Mouse (Mus musculus) urinary bladder, adult 18-20 months (tissue): ENCODE data around the gene Mfsd6l.

Experiments
- DNase-seq, 2 experiments: peaks; one replicate each; pipeline ENCODE4 v3.0.0; 2022; ENCODE audit warnings: low spot score in 2 of 2, mixed read lengths in 2 of 2

Mfsd6l gene

DNA sequence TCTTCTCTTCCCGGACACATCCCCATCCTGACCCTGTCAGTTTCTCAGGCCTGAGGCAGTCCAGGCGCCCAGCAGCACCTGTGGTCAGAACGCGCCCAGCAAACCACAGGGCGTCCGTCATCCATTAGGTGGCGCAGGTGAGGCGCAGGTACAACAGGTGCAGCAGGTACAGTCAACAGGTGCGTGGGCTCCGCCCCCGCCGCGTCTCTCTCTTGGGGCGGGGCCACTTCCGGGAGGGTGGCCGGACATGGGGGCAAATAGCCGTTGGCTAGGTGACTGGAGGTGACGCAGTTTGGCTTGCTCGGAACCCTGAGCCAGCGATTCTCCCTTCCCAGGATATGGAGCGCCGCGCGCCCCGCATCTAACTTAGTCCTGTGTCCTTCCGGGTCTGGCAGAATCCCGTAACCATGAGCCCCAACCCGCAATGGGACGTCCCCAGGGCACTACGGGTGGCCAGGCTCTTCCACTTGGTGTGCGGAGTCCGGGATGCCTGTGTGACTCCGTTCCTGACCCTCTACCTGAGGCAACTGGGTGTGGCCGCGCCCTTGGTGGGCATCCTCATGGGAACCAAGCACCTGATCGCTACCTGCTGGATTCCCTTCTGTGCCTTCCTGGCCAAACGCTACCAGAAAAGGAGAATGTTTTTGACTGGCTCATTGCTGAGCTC lies at the start of gene Mfsd6l:
Gene Mfsd6l (plus strand): TSS at position 269 of the 667 bp plus-strand sequence.
- DNase-seq, result peak; percentile 61 to 79

DNA sequence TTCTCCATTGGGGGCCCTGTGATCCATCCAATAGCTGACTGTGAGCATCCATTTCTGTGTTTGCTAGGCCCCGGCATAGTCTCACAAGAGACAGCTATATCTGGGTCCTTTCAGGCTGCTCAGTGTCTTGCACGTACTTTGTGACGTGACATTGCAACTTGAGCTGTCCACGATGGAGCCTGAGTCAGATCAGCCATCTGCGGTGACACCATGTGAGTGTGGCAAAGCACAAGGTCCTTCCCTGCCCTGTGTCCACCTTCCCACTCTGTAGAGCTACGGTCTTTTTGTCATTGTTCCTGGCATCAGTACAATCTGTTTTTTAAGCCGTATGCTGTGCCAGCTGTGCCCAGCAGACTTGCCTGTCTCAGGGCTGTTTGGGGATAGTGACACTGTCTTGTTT lies 48.7 kb upstream of the Mfsd6l start:
- no peak for DNase-seq

DNA sequence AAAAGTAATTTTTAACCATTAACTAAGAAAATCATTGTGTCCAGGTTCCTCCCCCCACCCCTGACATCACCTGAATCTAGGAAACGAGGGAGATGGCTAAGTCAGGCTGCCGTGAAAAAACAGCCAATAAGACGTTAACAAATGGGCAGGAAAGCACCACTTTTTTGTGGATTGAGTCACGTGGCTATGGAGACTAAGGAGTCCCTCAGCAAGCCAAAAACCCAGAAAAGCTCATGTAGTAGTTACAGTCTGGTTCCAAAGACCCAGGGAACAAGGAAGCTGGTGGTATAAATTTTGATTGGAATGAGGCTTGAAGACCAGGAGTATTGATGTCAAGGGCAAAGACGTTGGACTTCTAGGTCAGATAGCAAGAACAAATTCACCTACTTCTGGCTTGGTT lies 47.4 kb upstream of the Mfsd6l start:
- DNase-seq, result no peak

DNA sequence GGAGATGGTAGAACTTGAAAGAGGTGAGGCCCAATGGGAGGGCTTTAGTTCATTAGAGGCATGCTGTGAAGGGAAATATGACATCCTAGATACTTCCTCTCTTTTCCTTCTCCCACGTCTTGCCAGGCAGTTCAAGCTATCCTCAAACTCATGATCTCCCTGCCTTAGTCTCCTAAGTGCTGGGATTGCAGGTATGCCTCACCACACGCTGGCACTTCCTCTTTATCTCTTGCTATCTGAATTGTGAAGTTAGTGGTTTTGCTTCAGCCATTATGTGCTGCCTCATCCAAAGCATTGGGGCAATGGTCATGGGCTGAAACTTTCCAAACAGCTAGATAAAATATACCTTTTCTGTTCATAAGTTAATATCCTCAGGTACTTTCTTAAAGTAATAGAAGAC lies 46.8 kb upstream of the Mfsd6l start:
- DNase-seq, result no peak

DNA sequence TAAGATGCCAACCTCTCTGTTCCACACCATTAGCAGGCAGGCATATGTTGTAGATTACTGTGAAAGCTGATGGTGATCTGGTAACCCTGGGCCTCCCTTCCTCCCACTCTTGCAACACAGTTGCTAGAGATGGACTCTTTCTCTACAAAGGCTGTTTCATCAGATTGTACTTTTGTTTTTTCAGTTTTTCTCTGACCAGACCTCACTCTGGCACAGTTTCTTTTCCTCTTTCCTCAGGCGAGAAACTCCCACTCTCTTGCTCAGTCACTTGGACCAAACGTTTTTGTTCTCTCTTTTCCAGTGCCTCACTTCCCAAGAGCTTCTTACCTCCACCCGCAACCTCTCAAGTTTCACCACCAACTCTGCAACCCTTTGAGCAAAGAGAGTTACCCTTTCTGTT lies 42.0 kb upstream of the Mfsd6l start:
- no peak for DNase-seq

DNA sequence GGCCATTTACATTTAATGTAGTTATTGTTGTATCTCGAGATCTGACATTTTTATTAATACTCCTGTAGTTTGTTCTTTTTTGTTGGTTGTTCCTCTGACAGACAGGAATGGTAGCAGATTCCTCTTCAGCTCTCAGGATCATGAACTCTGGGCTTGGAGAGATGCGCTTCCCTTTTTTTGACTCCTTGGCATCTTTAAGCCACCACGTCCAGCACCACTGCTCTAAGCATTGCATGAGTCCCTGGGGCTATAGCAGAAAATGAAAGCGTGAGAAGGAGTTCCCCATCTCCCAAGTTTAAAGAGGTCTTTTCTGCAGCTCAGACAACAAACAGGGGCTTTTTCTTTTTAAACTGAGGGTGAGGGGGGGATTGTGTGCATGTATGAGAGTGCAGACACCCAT lies 36.6 kb upstream of the Mfsd6l start:
- DNase-seq, result no peak

DNA sequence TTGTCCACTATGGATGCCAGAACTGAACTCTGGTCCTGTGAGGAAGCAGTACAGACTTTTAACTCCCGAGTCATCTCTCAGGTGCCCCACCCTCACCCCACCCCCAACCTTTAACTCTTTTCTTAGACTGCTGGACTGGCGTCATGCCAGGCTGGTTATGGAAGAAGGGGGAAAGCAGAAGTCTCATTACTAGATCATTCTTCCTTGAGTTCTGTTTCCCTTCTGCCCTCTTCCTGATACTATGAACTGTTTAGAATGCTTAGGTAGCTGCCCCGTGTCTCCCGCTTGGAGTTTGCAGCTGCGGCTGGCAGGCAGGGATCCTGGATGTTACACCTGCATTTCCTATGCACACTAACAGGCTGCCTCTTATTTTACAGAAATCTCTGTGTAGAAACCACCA lies 36.2 kb upstream of the Mfsd6l start:
- DNase-seq, result no peak

DNA sequence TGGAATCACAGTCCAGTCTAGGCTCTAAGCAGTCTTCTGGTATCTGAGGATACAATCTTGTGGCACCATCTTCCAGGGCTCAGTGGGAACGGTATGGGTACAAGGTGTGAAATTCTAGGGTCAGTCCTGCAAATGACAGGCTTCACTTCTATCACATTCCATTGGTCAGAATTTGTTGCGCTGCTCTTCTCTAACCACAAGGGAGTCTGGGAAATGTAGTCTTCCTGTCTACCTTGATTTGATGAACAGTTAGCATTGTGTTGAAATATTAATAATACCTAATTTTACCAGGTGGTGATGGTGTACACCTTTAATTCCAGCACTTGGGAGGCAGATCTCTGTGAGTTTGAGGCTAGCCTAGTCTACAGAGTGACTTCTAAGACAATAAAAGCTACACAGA lies 35.5 kb upstream of the Mfsd6l start:
- no peak for DNase-seq

DNA sequence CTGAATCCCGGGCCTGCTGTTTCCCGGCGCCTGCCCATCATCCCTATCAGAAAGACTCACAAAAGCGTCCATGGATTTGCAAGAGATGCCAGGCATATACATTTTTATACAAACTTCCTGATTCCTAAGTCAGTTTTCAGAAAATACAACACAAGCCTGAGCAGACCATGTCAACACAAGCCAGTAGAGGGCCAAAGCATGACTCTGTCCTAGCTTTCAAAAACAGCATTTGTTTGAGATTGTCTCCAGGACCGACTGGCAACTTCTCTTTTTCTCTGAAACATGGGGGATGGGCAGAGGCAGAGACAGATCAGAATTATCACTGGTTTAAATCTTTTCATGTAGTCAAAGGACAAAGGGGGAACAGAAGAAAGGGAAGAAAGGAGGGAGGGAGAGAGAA lies 34.6 kb upstream of the Mfsd6l start:
- DNase-seq, result no peak

DNA sequence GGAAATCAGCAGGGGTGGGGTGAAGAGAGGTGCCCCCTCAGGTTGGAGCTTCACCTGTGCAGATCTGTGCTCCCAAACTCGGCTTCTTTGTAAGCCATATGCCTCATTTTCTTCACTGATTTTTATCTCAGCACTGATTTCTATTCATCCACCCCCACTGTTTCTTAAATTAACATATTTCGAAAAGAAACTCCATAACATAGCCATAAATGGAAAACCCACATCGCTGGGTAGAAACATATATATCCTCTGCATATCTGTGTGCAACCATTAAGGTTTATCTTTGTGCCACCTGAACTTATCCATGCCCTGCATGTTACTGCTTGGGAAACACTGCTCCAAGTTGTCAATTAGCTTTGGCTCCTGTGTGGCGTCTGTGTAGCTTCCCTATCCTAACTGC lies 29.5 kb upstream of the Mfsd6l start:
- DNase-seq, result no peak

DNA sequence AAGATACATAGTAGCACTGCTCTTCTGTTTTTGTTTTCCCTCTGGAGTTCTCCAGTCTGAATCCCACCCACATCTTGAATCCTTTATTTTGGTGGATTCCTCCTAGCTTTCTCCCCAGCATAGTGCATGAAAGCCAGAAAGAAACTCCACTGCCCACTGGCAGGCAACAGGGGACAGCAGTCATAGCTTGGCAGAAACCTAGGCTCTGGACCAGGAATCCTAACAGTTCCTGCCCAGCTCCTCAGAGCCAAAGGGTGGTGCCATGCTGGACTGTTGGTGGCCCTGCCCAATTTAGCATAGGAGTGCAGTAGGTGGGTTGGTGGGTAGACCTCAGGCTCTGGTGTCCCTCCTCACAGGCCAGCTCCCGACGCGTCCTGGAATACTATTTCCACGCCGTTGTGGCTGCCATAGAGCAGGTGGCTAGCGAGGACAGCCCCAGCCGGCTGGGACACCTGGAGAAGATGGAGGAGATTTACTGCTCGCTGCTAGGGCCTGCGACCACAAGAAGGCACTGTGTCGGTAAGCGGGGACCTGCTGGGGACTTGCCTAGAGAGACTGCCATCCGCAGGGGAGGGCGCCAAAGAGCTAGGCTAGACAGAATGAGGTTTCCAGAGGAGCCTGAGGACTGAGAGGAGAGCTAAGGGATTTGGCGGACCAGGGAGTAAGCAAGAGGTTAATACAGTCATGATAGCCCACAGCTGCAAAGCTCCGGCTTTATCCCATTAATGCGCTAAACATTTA lies 24.8 kb upstream of the Mfsd6l start:
- DNase-seq, result peak; percentile 22 to 28

DNA sequence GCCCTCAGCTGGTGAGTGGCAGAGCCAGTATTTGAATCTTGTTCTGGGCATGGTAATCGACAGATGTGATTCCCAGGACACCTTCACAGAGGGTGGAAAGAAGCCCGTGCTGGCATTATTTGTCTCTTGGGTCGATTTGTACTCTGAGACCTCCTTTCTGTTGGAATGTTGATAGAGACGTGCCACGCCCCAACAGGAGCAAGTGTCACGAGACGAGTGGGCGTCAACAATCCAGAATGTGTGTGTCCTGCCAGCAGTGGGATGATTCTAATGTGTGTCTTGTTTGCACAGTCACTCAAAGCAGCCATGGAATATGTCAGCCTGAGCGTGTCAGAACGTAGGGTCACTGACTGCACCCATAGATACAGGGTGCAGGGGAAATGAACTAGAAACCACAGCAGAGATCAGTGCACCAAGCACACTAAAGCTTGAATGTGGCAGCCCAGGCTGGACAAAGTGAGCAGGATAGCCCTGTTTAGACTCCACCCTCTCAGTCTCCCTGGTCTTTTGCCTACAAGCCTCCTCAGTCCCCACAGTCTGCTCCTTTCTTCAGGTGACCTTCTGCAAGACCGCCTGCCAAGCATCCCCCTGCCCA lies 23.9 kb upstream of the Mfsd6l start:
- no peak for DNase-seq

DNA sequence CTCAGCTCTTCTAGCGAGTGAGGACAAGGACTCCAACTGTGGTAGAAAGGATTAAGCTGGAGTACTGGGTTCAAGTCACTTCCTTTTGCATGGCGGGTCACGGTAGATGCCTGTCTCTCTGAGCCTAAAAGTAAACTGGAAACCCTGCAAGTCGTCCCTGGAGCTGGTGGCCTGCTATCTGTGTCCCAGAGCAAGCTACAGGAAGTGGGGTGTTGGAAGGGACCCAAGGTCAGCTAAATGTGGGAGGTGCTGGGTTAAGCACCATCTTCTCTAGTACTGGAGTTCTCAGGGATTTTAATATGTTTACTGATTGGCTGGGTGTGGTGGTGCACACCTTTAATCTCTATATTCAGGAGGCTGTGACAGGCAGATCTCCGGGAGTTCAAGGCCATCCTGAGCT lies 23.2 kb upstream of the Mfsd6l start:
- no peak for DNase-seq

DNA sequence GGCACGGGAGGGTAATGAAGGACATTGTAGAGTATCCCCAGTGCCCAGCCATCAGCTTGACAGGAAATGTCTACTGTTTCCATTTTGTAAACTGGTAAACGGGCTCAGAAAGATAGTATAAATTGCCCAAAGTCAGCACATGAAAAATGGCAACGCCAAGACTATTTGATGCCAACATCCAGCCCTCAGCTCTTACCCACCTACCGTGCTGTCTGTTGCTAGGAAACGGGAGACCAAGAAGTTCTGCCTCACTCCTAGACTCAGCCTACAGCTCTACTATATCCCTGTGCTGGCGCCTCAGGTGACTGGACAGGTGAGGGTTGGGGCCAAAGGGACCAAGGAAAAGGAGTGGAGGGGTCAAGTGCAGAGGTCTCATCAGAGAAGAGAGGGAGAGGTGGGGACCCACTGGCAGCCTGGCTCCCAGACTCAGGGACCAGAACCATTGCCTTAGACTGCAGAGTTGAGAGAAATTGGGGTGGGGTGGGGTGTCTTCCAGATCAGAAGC lies 22.0 kb upstream of the Mfsd6l start:
- DNase-seq, result no peak

DNA sequence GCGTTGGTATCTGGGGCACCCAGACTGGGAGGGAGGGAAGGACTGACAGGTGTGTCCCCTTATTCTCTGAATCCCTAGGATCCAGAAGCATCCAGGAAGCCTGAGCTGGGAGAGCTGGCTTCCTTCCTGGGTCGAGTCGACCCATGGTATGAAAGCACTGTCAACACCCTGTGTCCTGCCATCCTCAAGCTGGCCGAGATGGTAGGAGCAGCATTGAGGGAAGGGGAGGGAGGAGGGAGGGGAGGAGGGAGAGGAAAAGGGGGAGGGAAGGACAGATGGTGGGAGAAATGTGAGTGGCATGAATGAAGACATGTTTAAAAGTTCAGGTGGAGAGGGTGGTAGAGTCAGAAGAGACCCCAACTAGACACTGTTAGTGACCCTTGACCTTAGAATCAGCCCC lies 20.0 kb upstream of the Mfsd6l start:
- no peak for DNase-seq

DNA sequence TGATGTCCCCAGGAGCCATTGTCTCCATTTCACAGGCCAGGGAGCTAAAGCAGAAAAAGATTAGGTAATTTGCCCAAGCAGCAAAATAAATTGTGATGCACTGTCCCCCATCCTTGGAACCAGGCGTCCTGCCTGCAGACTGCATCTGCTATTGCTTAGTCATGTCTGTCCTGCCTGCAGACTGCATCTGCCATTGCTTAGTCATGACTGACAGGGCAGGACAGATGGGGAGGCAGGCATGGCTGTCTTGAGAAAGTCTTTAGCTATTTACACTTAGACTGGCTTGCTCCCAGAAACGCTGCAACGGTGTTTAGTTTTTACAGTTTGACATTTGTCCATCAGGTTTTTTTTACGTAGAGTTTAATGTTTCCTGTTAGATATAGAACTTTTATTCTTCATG lies 19.5 kb upstream of the Mfsd6l start:
- DNase-seq, result no peak

DNA sequence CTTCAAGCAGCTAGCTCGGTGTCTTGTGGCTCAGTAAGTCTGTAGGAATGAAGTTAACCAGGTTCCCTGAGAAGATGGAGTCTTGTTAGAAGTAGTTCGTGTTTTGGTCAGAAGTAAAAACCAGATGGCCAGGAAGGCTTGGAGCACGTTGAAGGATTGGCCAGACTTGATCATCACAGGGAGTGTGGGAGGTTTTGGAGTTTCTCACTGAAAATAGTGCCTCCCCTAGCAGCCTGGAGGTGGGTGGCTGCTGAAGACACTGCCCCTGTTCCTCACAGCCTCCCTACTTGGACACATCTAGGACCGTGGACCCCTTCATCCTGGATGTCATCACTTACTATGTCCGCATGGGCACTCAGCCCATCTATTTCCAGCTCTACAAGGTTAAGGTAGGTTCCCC lies 16.4 kb upstream of the Mfsd6l start:
- DNase-seq, result no peak

DNA sequence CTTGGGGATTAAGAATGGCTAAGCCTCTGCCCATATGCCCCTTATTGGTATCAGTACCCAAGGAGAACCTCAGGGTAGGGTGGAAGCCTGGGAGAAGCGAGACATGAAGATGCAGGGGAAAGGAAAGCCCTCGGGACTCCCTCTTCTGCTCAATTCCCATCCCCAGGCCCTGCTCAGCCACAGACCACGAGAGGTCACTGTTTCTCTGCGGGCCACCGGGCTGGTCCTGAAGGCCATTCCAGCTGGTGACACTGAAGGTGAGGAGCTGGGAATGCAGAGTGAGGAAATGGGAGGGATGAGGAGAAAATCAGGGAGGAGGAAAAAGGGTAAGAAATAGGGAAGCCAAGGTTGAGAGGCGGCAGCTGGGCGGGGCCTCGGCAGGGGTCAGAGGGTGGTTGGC lies 11.4 kb upstream of the Mfsd6l start:
- DNase-seq, result no peak

DNA sequence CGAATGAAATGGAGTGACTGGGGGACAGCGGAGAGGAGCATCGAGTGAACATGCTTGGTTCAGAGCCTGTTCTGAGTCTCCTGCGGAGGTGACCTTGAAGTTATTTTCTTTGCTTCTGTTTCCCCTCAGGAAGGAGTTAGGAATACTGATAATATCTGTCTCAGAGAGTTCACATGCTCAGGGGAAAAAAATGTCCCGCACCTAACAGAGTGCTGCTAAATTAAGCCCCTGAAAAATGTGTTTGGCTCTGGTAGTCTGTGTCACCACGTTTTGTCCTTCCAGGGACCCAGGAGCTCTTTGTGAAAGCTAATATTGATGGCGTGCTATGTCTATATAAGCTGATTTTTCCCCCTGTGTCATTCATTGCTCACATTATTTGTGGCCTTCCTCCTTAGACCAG lies 10.8 kb upstream of the Mfsd6l start:
- DNase-seq, result no peak

DNA sequence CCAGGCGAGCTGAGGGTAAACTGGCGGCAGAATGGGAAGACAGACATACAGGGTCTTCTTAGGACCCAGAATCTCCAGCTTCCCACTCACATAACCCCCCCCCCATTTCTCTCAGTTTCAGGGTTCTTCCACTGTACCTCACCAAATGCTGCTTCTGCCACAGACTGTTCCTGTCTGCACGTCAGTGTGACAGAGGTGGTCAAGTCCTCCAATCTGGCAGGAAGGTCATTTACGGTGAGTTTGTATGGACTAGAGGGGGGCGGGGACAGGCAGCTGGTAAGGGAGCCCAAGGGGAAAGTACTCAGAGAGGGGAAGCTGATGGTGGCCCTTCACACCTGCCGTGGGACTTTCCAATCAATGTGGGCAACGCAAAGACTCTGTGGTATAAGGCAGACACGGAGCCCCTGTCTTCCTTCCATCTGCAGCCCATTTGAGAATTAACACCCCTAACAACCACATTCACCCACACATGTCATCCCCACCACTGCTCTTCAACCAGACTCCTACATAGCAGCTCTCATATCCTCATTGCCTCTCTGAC lies 10.2 kb upstream of the Mfsd6l start:
- no peak for DNase-seq

DNA sequence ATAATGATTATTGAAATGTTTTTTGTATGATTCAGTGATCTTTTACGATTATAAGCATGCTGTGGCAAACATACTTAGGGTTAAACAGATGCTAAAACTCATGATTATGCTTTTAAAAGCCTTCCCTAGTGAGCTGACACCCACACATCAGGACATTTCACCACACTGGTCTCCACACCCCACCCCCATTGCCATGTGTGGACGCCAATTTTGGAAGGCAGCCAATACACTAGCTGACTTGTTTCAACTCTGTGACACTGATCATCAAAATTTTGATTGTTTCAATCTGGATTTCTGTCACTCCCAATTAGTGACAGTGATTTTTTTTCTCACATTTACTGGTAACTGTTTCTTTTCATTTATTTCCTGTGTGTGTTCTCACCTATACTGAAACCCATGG lies 8.5 kb upstream of the Mfsd6l start:
- no peak for DNase-seq

DNA sequence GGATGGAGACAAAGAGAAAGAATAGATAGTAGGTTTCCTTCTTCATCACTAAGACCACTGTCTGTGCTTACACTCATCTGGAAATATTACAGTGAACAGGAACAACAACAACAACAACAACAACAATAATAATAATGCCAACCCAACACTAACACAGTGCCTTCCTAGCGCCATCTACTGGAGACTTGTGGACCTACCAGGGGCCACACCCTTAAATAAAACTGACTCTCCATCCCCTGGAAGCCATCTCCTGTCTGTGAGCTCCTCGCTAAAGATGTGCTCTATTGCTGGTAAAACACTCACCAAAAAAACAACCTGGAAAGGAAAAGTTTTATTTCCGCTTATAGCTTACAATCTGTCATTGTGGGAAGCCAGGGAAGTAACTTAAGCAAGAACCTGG lies 6.4 kb upstream of the Mfsd6l start:
- DNase-seq, result no peak

DNA sequence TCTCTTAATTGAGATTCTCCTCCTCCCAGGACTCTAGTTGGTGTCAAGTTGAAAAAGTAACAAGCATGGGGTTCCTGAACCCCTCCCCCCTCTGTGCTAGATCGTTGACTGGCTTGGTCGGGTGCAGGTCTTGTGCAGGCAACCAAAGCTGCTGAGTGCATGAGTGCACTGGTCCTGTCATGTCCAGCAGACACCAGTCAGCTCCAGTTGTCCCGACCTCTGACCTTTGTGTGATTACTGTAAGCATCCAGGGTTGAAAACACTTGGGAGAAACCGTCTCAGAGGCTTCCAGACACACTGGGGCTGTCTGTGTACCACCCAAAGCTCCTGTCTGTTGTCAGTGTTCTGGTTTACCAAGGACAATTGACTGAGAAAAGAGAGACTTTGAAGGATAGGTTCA lies 5.6 kb upstream of the Mfsd6l start:
- DNase-seq, result no peak
